Mouse (Mus musculus) midbrain, postnatal 0 days (tissue): Measurements from ENCODE around the gene Frmd5. TPM values are rescaled to one million over a fixed set of nuclear protein-coding genes. Genes with fewer than 3 reads are reported as not detected.

Experiments
- ATAC-seq: fragments of 200-750 bp; cut with Nextera tagmentation; 2 replicates; pipeline ENCODE4 v1.8.0; 2017; ENCODE audit warnings: moderate number of reproducible peaks, mild to moderate bottlenecking, moderate TSS enrichment, moderate library complexity; ENCODE audit not compliant: low FRiP score
- DNase-seq: peaks from one replicate; pipeline ENCODE4 v3.0.0-alpha.2; 2015; ENCODE audit warnings: low spot score
- H3K27ac ChIP-seq: fragments of 300-500 bp; sonication (generic); 2 replicates; pipeline ENCODE4 v1.5.1; 2014; ENCODE audit warnings: low read depth, mild to moderate bottlenecking, low read length, mixed read lengths
- H3K27me3 ChIP-seq: fragments of 300-500 bp; sonication (generic); 2 replicates; pipeline ENCODE4 v1.6.1; 2014; ENCODE audit warnings: low read length, control low read depth, mixed read lengths; ENCODE audit not compliant: insufficient read depth
- H3K36me3 ChIP-seq: fragments of 300-500 bp; sonication (generic); 2 replicates; pipeline ENCODE4 v1.6.1; 2014; ENCODE audit warnings: low read length, control low read depth, mixed read lengths; ENCODE audit not compliant: insufficient read depth
- H3K4me1 ChIP-seq: fragments of 300-500 bp; sonication (generic); 2 replicates; pipeline ENCODE4 v1.6.1; 2014; ENCODE audit warnings: mild to moderate bottlenecking, control low read depth, antibody characterized with exemption, low read length, mixed read lengths; ENCODE audit not compliant: insufficient read depth
- H3K4me2 ChIP-seq: fragments of 300-500 bp; sonication (generic); 2 replicates; pipeline ENCODE4 v1.6.1; 2014; ENCODE audit warnings: low read depth, mild to moderate bottlenecking, low read length, mixed read lengths; ENCODE audit not compliant: poor library complexity, severe bottlenecking
- H3K4me3 ChIP-seq: fragments of 300-500 bp; sonication (generic); 2 replicates; pipeline ENCODE4 v1.5.1; 2014; ENCODE audit warnings: low read depth, mild to moderate bottlenecking, low read length, moderate library complexity
- H3K9ac ChIP-seq: fragments of 300-500 bp; sonication (generic); replicated peaks from 2 replicates; pipeline ENCODE4 v1.6.1; 2014; ENCODE audit warnings: mild to moderate bottlenecking, low read length, moderate library complexity, mixed read lengths; ENCODE audit not compliant: poor library complexity, severe bottlenecking
- H3K9me3 ChIP-seq: fragments of 300-500 bp; sonication (generic); 2 replicates; pipeline ENCODE4 v1.6.1; 2016; ENCODE audit warnings: low read length, control low read depth
- CTCF ChIP-seq: IDR thresholded peaks from 2 replicates; pipeline ENCODE4 v1.5.1; 2016; ENCODE audit warnings: antibody characterized with exemption, mild to moderate bottlenecking
- WGBS: fragments of 180-500 bp; shearing (Covaris S2); extraction: QIAGEN DNeasy Blood & Tissue Kit; methylation state at CpG from one replicate; pipeline ENCODE4 v1.1.7; 2014; 5-methylcytosine and 5-hydroxymethylcytosine counted together
- polyA plus RNA-seq: library from polyadenylated mRNA; unstranded; fragments of >200 nt; fragmentation: Nextera tagmentation; extraction: Ambion mirVana; gene quantifications from 2 replicates; pipeline ENCODE4 v1.2.1, GENCODE M21; 2015
- total RNA-seq: library from RNA; depleted of rRNA; stranded (reverse); fragments of >200 nt; gene quantifications from 2 replicates; pipeline ENCODE4 v1.2.3, GENCODE M21; 2014

Frmd5 gene
- total and polyA plus RNA-seq, 2 experiments from 2014 or later, result 14.6 to 38.3 TPM

DNA sequence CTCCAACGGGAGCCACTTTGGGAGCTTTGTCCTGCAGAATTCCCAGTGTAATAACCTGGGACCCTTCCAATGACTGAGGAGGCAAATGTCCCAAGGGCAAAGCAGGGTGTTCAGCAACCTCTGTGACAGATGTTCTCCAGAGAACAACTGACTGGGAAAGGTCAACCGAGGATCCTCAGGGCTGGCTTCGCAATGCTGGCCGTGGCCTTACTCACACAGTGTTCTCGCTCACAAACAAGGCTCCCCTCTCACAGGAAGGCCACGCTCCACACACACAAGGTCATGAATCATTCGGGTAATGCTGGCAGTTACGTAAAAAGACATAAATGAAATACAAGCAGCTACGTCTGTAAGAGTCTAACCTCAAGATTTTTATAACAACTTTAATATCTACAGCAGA, 46.2 kb downstream of the Frmd5 start:
- no peak overlapping the region for H3K4me2 ChIP-seq
- no peak overlapping the region for H3K4me3 ChIP-seq
- H3K27me3 ChIP-seq, result no peaks in the 10 kb centered on the region
- DNase-seq (no peak), ATAC-seq (no peak)
- H3K9ac ChIP-seq, result no peak overlapping the region
- no peaks in the 10 kb centered on the region for H3K4me1 ChIP-seq
- no peak for TF ChIP-seq CTCF
- H3K9me3 ChIP-seq, result no peaks in the 10 kb centered on the region
- H3K27ac ChIP-seq, result no peak overlapping the region
- no peaks in the 10 kb centered on the region for H3K36me3 ChIP-seq
- WGBS, result 93% methylated on average over 9 of the region's 9 CpGs

DNA sequence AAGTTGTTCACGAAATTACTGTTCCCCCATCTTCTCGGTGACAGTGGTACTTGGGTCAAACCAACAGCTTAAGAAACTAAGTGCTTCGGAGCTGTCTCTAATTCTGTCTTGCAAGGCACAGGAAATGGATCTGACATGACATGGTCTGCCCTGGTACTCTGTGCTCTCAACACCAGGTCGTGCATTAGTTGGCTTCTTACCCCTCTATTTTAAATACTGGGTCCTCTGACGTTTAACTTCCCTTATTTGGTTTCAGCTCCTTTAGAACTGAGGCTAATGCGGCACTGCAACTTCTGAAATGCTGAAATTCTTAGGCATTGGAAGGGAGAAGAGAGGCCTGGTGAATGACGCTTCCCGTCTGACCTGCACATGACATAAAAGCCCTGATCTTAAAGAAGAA, 48.6 kb downstream of the Frmd5 start:
- Histone ChIP-seq H3K9ac (no peak overlapping the region), H3K36me3 (no peaks in the 10 kb centered on the region), H3K4me2 (no peak overlapping the region), H3K27ac (no peak overlapping the region), H3K27me3 (no peaks in the 10 kb centered on the region), H3K4me1 (0 out of 2 replicates have a peak, but pooled peaks cover 2% of the 10 kb centered on the region), H3K4me3 (no peak overlapping the region), H3K9me3 (no peaks in the 10 kb centered on the region)
- TF ChIP-seq CTCF, result no peak
- WGBS, result 90% methylated on average over 8 of the region's 8 CpGs
- DNase-seq (no peak), ATAC-seq (no peak)

DNA sequence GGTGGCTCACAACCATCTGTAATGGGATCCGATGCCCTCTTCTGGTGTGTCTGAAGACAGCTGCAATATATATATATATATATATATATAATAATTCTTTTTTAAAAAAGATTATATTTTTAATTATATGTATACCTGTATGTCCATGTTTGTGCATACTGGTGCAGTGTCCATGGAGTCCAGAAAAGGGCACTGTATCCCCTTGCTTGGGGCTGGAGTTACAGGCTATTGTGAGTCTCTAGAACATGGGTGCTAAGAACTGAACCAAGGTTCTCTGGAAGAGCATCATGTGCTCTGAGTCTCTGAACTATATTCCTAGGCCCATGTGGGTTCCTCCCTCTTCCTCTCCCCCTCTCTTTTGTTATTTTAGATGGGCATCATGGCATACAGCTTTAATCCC, 50.6 kb downstream of the Frmd5 start:
- no peak overlapping the region for H3K4me3 ChIP-seq
- no peak overlapping the region for H3K9ac ChIP-seq
- no peak overlapping the region for H3K27ac ChIP-seq
- no peak for TF ChIP-seq CTCF
- no peak overlapping the region for H3K4me2 ChIP-seq
- ATAC-seq, result no peak
- H3K27me3 ChIP-seq, result no peaks in the 10 kb centered on the region
- H3K9me3 ChIP-seq, result no peaks in the 10 kb centered on the region
- 0 out of 2 replicates have a peak, but pooled peaks cover 2% of the 10 kb centered on the region for H3K4me1 ChIP-seq
- H3K36me3 ChIP-seq, result no peaks in the 10 kb centered on the region
- 100% methylated on average over 1 of the region's 1 CpGs for WGBS
- no peak for DNase-seq

DNA sequence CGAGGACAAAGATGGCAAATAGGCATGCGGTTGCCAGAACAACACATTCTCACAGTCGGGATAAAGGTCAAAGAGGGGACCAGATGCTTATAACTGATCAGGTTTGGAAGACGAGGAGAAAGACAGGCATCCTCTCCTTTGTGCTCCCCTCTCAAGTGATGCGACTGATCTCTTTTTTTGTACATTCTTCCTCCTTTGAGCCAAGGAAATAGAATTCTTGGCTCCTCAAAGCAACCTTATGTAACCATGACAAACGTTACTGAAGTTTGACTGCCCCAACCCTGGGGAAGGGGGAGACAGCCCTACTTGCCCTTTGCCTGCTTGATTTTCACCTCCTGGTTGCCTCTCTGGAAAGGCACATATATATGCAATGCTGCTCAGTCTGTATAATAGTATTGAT, 51.8 kb downstream of the Frmd5 start:
- Histone ChIP-seq H3K4me1 (0 out of 2 replicates have a peak, but pooled peaks cover 2% of the 10 kb centered on the region), H3K9ac (no peak overlapping the region), H3K9me3 (no peaks in the 10 kb centered on the region), H3K36me3 (no peaks in the 10 kb centered on the region), H3K27me3 (no peaks in the 10 kb centered on the region), H3K4me2 (no peak overlapping the region), H3K27ac (no peak overlapping the region), H3K4me3 (no peak overlapping the region)
- no peak for TF ChIP-seq CTCF
- ATAC-seq (no peak), DNase-seq (no peak)
- 11% methylated on average over 6 of the region's 6 CpGs for WGBS

DNA sequence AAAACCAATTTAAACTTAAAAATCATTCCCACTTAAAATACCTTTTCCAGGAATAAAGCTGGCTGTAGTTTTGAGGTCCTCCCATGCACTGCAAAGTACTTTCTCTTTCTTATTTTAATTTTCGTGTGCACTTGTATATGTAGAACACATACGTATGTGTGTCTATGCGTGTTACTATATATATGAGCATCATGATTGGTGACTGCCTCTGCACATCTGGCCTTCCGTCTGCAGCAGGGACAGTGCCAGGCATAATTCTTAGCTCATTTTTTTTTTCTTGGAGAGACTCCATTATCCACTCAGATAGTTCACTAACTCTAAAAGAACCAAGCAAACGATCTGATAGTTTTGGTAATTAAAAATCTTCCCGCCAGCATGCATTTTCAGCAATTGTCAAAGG, 56.8 kb downstream of the Frmd5 start:
- Histone ChIP-seq H3K9ac (no peak overlapping the region), H3K9me3 (no peaks in the 10 kb centered on the region), H3K36me3 (no peaks in the 10 kb centered on the region), H3K4me3 (no peak overlapping the region), H3K27ac (no peak overlapping the region), H3K27me3 (no peaks in the 10 kb centered on the region), H3K4me2 (no peak overlapping the region), H3K4me1 (0 out of 2 replicates have a peak, but pooled peaks cover 2% of the 10 kb centered on the region)
- no peak for DNase-seq
- WGBS, result 85% methylated on average over 6 of the region's 6 CpGs
- no peak for ATAC-seq
- TF ChIP-seq CTCF, result no peak

DNA sequence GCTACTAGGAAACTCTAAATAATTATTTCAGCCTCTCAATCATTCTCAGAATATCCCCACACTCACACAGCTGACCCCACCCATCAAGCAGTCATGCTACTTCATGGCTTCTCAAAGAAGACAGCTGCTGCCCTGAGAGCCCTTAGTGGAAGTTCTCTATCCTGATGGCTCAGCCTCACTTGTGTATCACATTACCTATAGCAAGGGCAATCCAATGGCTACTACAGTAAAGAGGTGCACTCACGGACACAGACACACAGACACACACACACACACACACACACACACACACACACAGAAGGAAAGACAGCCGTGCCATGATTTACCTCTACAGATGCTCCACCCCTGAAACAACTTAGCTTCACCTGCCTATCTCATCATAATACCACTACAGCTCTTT, 65.7 kb downstream of the Frmd5 start:
- Histone ChIP-seq H3K4me3 (no peak overlapping the region), H3K36me3 (no peaks in the 10 kb centered on the region), H3K9me3 (no peaks in the 10 kb centered on the region), H3K9ac (no peak overlapping the region), H3K4me2 (no peak overlapping the region), H3K27ac (no peak overlapping the region), H3K27me3 (no peaks in the 10 kb centered on the region), H3K4me1 (no peaks in the 10 kb centered on the region)
- DNase-seq (no peak), ATAC-seq (no peak)
- 97% methylated on average over 2 of the region's 2 CpGs for WGBS
- TF ChIP-seq CTCF, result no peak

DNA sequence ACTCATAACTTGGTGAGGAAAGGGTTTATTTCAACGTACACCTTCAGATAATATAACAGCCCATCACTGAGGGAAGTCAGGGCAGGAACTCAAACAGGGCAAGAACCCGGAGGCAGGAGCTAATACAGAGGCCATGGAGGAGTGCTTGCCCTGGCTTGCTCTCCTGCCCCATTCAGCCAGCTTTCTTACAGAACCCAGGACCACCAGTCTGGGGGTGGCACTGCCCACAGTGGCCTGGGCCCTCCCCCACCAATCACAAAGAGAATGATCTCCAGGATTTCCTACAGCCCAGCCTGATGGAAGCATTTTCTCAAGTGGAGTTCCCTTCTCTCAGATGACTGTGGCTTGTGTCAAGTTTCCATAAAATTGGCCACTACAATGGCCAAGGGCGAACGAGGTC, 67.5 kb downstream of the Frmd5 start:
- WGBS, result 95% methylated on average over 4 of the region's 4 CpGs
- DNase-seq, result no peak
- H3K4me1 ChIP-seq, result no peaks in the 10 kb centered on the region
- H3K36me3 ChIP-seq, result no peaks in the 10 kb centered on the region
- ATAC-seq, result no peak
- no peak overlapping the region for H3K4me3 ChIP-seq
- H3K27me3 ChIP-seq, result no peaks in the 10 kb centered on the region
- no peak overlapping the region for H3K27ac ChIP-seq
- no peak for TF ChIP-seq CTCF
- no peak overlapping the region for H3K9ac ChIP-seq
- no peaks in the 10 kb centered on the region for H3K9me3 ChIP-seq
- H3K4me2 ChIP-seq, result no peak overlapping the region
